Mouse (Mus musculus): Measurements from ENCODE around the gene Vcpkmt. TPM values are rescaled to one million over a fixed set of nuclear protein-coding genes. Genes with fewer than 3 reads are reported as not detected.
A peak's percentile ranks its signal among the peaks of the same experiment; 100 is the strongest.
"Not testable (repeated sequence)": the region's sequence is repeated elsewhere in the genome, so short reads cannot be mapped to it uniquely, and the experiment has no call there.

Gene Vcpkmt
- 33.0 and 35.7 TPM in 2 replicates for polyA plus RNA-seq (2016; fragmentation: Nextera tagmentation; extraction: Ambion mirVana)

DNA sequence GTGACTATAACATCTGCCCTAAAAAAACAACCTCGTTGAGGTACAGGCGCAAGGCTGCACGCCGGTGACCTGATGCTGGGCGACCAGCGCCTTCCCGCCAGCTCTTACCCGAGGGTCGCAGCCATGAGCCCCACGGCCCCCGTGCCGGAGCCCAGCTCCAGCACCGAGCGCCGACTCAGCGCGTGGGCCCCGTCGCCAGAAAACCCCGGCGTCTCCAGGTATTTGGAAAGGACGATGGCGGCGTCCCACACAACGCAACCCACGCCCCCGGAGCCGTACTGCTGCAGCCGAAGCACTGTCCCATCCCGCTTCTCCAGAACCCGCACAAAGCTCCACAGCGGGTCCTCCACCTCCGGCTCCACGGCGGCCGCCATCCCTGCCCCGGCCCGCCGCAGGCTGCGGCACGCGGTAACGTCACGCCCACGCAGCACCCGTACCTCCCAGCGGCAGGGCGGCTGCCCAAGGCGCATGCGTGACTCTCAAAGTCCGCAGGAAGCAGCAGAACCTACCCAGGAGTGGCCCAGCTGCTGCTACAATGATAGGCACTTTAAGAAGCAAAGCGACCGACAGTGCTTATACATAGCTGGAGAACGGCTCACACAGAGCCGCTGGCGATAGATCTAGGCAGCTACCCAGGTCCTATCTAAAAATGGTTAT is at the start of gene Vcpkmt:
Gene Vcpkmt, minus strand, starts transcription at position 416 of the 657 bp plus-strand sequence.
- DNase-seq (ENCODE audit: low spot score) = peak; percentile 96
- no peaks in the 10 kb centered on the region for H3K27me3 ChIP-seq (ENCODE audit: insufficient read depth, poor library complexity, severe bottlenecking)

DNA sequence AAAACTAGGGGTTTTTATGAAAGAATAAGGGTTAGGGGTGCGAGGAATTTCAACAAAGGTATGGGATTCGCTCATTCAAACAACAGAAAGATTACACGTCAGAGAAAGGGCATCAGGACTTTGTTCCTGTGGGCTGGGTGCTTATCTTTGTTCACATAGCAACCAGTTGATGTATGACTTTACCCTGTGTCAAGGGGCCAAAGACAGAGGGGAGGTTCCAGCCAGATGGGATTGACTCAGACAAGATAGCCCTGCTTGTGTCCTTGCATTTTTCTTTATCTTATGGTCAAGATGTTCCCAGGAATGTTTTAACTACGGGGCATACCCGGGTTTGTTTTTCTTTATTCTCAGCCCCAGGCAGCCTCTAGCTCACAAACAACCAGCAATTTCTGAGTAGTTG is 35.8 kb upstream of the Vcpkmt start:
- DNase-seq (ENCODE audit: low spot score) = not testable (repeated sequence)
- 56% methylated on average over 5 of the region's 5 CpGs for WGBS

More for the DNA sequence above, at the start of gene Vcpkmt:
- Histone ChIP-seq H3K4me1 (peaks cover 28% of the 10 kb centered on the region; the same call in 1 of the 2 replicates), H3K9me3 (no peaks in the 10 kb centered on the region), H3K27ac (peak within 1 kb of the TSS; percentile 95), H3K4me3 (peak within 1 kb of the TSS; percentile 93), H3K36me3 (peaks cover 46% of the 10 kb centered on the region)
- under 1% methylated on average over 56 of the region's 56 CpGs for WGBS

DNA sequence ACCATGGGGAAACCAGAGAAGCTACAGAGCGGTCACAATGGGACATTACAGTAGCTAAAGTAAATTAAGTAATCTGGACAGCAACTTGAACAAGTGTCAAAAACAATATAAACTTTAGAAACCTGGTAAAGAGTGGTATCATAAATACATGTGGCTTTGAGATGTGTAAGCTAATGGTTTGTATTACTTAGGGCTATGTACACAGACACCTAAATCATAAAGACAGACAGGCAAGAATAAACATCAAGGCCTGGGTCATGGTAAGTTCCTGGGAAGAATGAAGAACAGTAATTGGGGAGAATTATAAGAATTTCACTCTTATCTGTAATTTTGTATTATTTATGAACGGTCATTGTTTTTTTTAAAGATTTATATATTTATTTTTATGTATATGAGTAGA is 21.5 kb upstream of the Vcpkmt start:
- no peak overlapping the region for H3K4me3 ChIP-seq
- no peaks in the 10 kb centered on the region for H3K9me3 ChIP-seq
- H3K27me3 ChIP-seq (ENCODE audit: insufficient read depth, poor library complexity, severe bottlenecking) = no peaks in the 10 kb centered on the region
- H3K4me1 ChIP-seq = no peaks in the 10 kb centered on the region
- DNase-seq (ENCODE audit: low spot score) = no peak
- 86% methylated on average over 2 of the region's 2 CpGs for WGBS
- H3K36me3 ChIP-seq = peaks cover 21% of the 10 kb centered on the region; the same call in 1 of the 2 replicates
- H3K27ac ChIP-seq = no peak overlapping the region

More for the DNA sequence above, 35.8 kb upstream of the Vcpkmt start:
- not testable (repeated sequence) for H3K27ac ChIP-seq; H3K4me3 ChIP-seq; H3K9me3 ChIP-seq; H3K27me3 ChIP-seq (ENCODE audit: insufficient read depth, poor library complexity, severe bottlenecking); H3K4me1 ChIP-seq
- peaks cover 43% of the 10 kb centered on the region for H3K36me3 ChIP-seq

DNA sequence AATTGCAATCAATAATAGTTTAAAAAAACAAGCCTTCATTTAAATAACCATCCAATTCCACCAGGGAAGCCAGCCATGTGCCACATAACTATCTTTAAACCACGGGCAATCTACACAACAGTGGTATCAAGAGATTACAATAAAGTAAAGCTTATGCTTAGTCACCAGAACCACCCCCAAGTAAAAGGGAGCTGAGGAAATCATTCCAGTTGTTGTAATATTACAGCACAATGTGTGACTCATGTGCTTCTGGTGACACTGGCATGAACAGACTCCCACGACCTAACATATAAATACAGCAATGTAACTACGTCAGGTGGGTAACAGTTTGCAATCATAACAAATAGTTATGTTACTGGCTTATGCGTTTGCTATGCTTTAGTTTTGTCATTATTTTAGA is 14.6 kb upstream of the Vcpkmt start:
- Histone ChIP-seq H3K36me3 (peaks cover 11% of the 10 kb centered on the region), H3K9me3 (no peaks in the 10 kb centered on the region), H3K27ac (no peak overlapping the region), H3K4me1 (no peaks in the 10 kb centered on the region), H3K4me3 (no peak overlapping the region), H3K27me3 (ENCODE audit: insufficient read depth, poor library complexity, severe bottlenecking) (no peaks in the 10 kb centered on the region)
- DNase-seq (ENCODE audit: low spot score) = no peak
- 83% methylated on average over 4 of the region's 4 CpGs for WGBS

DNA sequence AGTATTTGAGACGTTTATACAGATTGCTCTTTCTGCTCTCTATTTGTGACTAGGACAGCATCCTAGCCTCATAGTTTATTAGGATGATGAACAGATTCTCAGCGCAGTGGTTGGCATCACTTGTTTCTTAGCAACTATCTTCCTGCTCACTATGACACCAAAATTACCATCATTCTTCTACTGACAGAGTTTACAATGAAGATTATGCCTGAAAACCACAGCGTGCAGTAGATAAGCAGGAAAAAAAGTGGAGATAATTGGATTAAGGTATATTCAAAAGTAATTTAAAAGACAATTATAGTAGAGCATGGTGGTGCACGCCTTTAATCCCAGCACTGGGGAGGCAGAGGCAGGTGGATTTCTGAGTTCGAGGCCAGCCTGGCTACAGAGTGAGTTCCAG is 10.3 kb upstream of the Vcpkmt start:
- H3K27ac ChIP-seq = no peak overlapping the region
- H3K36me3 ChIP-seq = peaks cover 35% of the 10 kb centered on the region
- H3K27me3 ChIP-seq (ENCODE audit: insufficient read depth, poor library complexity, severe bottlenecking) = no peaks in the 10 kb centered on the region
- no peaks in the 10 kb centered on the region for H3K9me3 ChIP-seq
- no peaks in the 10 kb centered on the region for H3K4me1 ChIP-seq
- 83% methylated on average over 5 of the region's 5 CpGs for WGBS
- no peak for DNase-seq (ENCODE audit: low spot score)
- H3K4me3 ChIP-seq = no peak overlapping the region

DNA sequence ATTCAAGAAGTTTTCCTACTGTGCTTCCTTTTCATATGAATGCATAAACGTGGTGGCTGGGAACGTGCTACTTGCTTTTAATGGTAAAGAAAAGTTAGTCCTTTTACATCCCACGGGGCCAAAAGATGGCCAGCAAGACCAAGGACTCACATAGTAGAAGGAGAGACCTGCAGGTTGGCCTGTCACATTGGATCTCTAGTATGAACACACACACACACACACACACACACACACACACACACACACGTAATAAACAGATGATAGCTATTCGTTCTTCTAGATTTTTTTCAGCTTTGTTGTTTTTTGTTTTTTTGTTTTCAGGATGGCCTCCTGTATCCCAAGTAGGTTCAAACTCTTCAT is 422 bp upstream of the Vcpkmt start:
- WGBS = 45% methylated on average over 5 of the region's 5 CpGs
- Histone ChIP-seq H3K4me1 (peaks cover 28% of the 10 kb centered on the region; the same call in 1 of the 2 replicates), H3K27me3 (ENCODE audit: insufficient read depth, poor library complexity, severe bottlenecking) (no peaks in the 10 kb centered on the region), H3K9me3 (no peaks in the 10 kb centered on the region), H3K4me3 (peak overlapping the region; percentile 93), H3K27ac (peak overlapping the region; percentile 95), H3K36me3 (peaks cover 43% of the 10 kb centered on the region)
- no peak for DNase-seq (ENCODE audit: low spot score)

DNA sequence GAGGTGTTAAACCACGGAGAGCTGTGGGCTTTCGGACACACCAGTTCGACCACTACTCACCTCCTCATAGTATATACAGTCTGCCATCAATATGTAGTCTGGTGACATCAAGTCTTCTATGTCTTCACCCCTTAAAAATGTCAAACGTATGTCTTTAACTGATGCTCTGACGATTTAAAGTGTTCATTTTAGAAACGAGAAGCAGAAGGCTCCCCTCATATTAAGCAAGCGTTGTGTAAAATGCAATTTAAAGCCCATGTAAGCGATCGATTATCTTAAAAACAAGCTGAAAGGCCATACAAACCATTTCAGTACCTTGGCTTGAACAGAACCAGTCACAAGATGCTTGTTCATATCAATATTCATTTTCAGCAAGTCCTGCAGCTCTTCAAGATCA is 614 bp downstream of the Vcpkmt start:
- H3K9me3 ChIP-seq = no peaks in the 10 kb centered on the region
- WGBS = 31% methylated on average over 9 of the region's 9 CpGs
- H3K4me1 ChIP-seq = peaks cover 28% of the 10 kb centered on the region; the same call in 1 of the 2 replicates
- H3K27ac ChIP-seq = peak overlapping the region; percentile 95
- H3K27me3 ChIP-seq (ENCODE audit: insufficient read depth, poor library complexity, severe bottlenecking) = no peaks in the 10 kb centered on the region
- peaks cover 46% of the 10 kb centered on the region for H3K36me3 ChIP-seq
- DNase-seq (ENCODE audit: low spot score) = no peak
- peak overlapping the region; percentile 93 for H3K4me3 ChIP-seq

DNA sequence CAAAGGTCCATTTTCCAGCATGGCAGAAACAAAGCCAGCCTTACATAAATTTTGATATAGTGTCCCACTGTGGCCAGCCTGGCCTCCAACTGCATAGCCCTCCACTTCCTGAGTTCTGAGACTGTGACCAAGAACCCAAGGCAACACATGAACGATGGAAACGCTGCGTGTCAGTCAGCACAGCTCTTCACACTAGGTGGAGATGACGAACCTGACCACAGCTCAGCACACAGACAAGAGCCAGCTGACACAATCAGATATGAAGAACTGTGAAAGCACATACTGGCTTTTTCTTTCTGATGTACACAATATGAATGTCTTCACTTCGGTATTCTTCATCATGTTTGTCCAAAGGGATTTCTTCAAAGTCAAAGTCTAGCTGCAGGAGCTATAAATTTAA is 3.2 kb downstream of the Vcpkmt start:
- 64% methylated on average over 5 of the region's 5 CpGs for WGBS
- Histone ChIP-seq H3K36me3 (peaks cover 43% of the 10 kb centered on the region), H3K27ac (no peak overlapping the region)

DNA sequence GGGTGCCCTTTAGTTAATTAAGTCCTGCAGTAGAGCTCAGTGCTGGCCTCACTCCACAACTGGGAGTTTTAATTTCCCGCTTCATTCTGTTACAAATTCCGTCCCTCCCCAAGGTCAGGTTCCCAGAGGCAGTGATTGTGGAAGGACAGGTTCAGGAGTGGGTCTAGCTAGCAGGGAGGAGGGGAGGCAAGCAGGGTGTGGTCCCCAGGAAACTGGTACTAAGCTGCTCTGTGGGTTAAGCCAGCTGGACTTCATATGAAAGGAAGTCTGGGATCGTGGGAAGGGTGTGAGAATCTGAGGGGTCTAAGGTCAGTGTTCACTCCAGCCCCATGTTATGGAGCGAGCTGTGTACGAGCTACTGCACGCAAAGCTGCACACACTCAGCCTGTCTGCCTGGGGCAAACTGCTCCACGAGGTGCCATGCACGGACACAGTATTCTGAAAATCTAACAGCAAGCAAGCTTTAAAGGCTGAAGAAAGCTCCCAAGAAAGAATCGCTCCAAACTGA is 6.7 kb downstream of the Vcpkmt start:
- H3K27ac ChIP-seq = no peak overlapping the region
- WGBS = 81% methylated on average over 9 of the region's 9 CpGs

More for the DNA sequence above, 3.2 kb downstream of the Vcpkmt start:
- no peak for DNase-seq (ENCODE audit: low spot score)
- no peaks in the 10 kb centered on the region for H3K9me3 ChIP-seq
- H3K4me1 ChIP-seq = peaks cover 28% of the 10 kb centered on the region; the same call in 1 of the 2 replicates
- no peaks in the 10 kb centered on the region for H3K27me3 ChIP-seq (ENCODE audit: insufficient read depth, poor library complexity, severe bottlenecking)
- H3K4me3 ChIP-seq = no peak overlapping the region

DNA sequence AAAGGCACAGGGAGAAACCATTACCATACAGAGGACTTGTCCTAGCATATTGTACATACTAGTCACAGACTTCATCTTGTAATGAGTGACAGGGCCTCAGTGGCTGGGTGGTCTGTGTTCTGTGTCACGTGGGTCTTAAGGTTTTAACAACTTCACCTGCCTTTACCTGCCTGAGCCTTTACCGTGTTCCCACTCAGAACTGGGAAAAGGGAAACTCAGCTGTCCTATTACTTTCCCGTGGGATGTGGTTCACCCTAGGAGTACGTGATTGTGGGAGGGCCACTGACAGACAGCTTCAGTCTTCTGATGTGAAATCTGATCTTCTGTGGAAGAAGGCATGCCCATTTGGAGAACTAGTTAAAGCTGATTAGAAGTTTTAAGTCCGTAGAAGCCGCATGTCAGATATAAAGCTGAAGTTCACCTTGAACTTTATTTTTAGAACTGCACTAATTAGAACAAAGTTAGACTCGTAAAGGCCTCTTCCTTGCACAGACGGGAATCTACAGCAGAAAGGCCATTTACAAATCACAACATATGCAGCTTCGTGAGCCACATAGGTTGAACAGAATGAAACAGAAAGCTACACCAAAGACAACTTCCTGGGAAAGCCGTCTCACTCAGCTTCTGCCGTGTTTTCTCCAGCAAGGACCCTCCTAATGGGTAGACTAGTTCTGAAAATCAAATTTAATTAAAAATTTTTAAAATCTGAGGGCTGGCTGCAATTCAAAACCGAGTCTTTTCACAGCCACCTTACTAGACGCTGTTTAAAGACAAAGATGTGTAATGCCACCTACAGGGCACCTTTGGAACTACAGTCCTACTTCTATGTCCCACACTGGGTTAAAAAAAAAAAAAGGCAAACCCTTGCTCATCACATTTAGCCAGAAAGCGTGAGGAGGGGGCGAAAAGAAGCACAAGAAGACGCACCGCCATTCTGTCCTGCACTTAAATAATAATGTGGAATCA is 8.6 kb downstream of the Vcpkmt start:
- DNase-seq (ENCODE audit: low spot score) = no peak
- Histone ChIP-seq H3K4me3 (peak overlapping the region; percentile 46), H3K9me3 (no peaks in the 10 kb centered on the region), H3K4me1 (0 out of 2 replicates have a peak, but pooled peaks cover 2% of the 10 kb centered on the region), H3K27me3 (ENCODE audit: insufficient read depth, poor library complexity, severe bottlenecking) (no peaks in the 10 kb centered on the region), H3K27ac (peak overlapping the region; percentile 45; the same call in 1 of the 2 replicates), H3K36me3 (peaks cover 35% of the 10 kb centered on the region)
- 29% methylated on average over 17 of the region's 17 CpGs for WGBS

More for the DNA sequence above, 6.7 kb downstream of the Vcpkmt start:
- no peak overlapping the region for H3K4me3 ChIP-seq
- H3K4me1 ChIP-seq = 0 out of 2 replicates have a peak, but pooled peaks cover 14% of the 10 kb centered on the region
- peaks cover 39% of the 10 kb centered on the region for H3K36me3 ChIP-seq
- no peaks in the 10 kb centered on the region for H3K9me3 ChIP-seq
- no peak for DNase-seq (ENCODE audit: low spot score)
- H3K27me3 ChIP-seq (ENCODE audit: insufficient read depth, poor library complexity, severe bottlenecking) = no peaks in the 10 kb centered on the region

DNA sequence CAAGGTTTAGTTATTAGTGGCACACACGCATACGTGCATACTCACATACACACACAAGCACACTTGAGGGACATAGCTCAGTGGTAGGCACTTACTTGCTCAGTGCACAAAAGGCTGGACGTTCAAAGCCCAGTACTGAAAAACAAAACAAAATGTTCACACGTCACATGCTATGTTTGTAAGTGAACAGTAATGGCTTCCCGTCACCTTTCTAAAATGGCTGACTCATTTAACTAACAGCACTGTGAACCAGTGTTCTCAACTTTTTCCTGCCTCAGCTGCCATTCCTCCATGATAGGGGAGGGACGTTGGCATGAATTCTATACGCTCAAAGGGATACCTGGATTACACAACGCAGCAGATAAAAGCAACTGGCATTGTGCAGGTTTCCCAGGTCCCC is 9.6 kb downstream of the Vcpkmt start:
- WGBS = 93% methylated on average over 8 of the region's 8 CpGs
- H3K27me3 ChIP-seq (ENCODE audit: insufficient read depth, poor library complexity, severe bottlenecking) = no peaks in the 10 kb centered on the region

DNA sequence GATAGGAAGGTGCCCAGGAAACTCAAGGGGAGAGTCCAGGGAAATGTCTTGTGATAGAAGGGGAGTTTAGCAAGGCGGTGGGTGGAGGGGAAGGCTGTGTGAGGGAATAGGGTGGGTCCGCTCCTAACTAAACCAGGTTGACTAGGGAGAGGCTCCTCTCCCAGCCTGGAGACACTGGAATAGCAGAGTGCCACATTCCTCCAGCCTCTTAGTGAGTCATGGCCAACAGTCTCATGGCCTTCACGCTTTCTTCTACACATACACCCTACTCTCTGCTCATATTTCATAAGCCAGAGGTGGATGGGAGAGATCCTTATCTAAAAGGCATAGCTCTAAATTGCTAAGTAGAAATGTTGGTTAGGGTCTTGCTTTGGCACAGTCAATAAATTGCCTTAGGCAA is 12.9 kb downstream of the Vcpkmt start:
- H3K36me3 ChIP-seq = no peaks in the 10 kb centered on the region
- H3K4me1 ChIP-seq = peaks cover 15% of the 10 kb centered on the region
- 81% methylated on average over 3 of the region's 3 CpGs for whole genome bisulfite sequencing
- no peaks in the 10 kb centered on the region for H3K9me3 ChIP-seq
- H3K27ac ChIP-seq = no peak overlapping the region
- DNase-seq (ENCODE audit: low spot score) = peak; percentile 66
- H3K4me3 ChIP-seq = no peak overlapping the region
- H3K27me3 ChIP-seq (ENCODE audit: insufficient read depth, poor library complexity, severe bottlenecking) = no peaks in the 10 kb centered on the region

More for the DNA sequence above, 9.6 kb downstream of the Vcpkmt start:
- H3K27ac ChIP-seq = no peak overlapping the region
- no peaks in the 10 kb centered on the region for H3K9me3 ChIP-seq
- no peak overlapping the region for H3K4me3 ChIP-seq
- no peak for DNase-seq (ENCODE audit: low spot score)
- H3K4me1 ChIP-seq = 0 out of 2 replicates have a peak, but pooled peaks cover 7% of the 10 kb centered on the region
- peaks cover 26% of the 10 kb centered on the region for H3K36me3 ChIP-seq

DNA sequence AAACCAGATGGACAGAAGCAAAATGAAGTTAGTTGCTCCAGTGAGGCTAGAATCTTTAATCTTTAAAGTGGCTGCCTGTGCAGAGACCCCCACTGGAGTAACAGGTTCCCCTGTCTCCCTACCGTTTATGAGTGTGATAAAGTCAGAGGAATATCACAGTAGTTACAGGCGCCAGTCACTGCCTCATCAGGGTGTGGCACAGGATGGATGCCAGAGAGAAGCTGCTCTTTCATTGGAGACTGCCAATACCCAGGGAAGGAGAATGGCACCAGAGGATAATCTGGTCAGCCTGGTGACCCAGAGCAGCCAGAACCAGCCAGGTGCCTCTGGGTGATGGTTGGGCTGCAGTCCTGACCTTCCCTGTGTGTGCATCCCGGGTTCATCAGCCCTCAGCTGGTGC is 14.6 kb downstream of the Vcpkmt start:
- Histone ChIP-seq H3K27me3 (ENCODE audit: insufficient read depth, poor library complexity, severe bottlenecking) (no peaks in the 10 kb centered on the region), H3K4me1 (peaks cover 13% of the 10 kb centered on the region), H3K36me3 (no peaks in the 10 kb centered on the region), H3K27ac (no peak overlapping the region), H3K4me3 (no peak overlapping the region), H3K9me3 (no peaks in the 10 kb centered on the region)
- 62% methylated on average over 3 of the region's 3 CpGs for WGBS
- DNase-seq (ENCODE audit: low spot score) = no peak

Data from heart, embryonic 10.5 days (tissue).